Mouse (Mus musculus) megakaryocyte, adult 5-6 weeks (primary cell): ENCODE data around the gene Esyt1. TPM values are rescaled to one million over a fixed set of nuclear protein-coding genes. Genes with fewer than 3 reads are reported as not detected.
"Not testable (repeated sequence)": the region's sequence is repeated elsewhere in the genome, so short reads cannot be mapped to it uniquely, and the experiment has no call there.

Experiments
- ATAC-seq: 2 replicates; pipeline ENCODE4 v1.8.0; 2016; ENCODE audit warnings: mild to moderate bottlenecking, inconsistent platforms; ENCODE audit not compliant: poor library complexity, severe bottlenecking
- total RNA-seq, 2 experiments: library from RNA; stranded (forward) in 1 of 2; stranded (reverse) in 1 of 2; fragments of 153-499, 151-499 nt in 1 of 2; fragments of 221-1000, 200-1000 nt in 1 of 2; gene quantifications; 2 replicates each; pipeline versions ENCODE4 v1.2.3 to v1.2.4; 2015 to 2017

Gene Esyt1
- total RNA-seq (2015) (125 and 127 TPM in 2 replicates), total RNA-seq (2017) (266 and 267 TPM in 2 replicates)

- ATAC-seq = peak; percentile 82
Measured at GRCm38 (mm10) chr10:128525671-128526308, at the start of gene Esyt1. TSS of gene Esyt1 (minus strand) at chr10:128525871.

- ATAC-seq = no peak
Measured at GRCm38 (mm10) chr10:128575063-128575462, 49.4 kb upstream of the Esyt1 start.

GRCm38 (mm10) chr10:128565788-128566531 is 40.3 kb upstream of the Esyt1 start, which contains the start of gene Pa2g4:
TSS of gene Pa2g4 (minus strand) at chr10:128565987.
- ATAC-seq = peak; percentile 91

DNA sequence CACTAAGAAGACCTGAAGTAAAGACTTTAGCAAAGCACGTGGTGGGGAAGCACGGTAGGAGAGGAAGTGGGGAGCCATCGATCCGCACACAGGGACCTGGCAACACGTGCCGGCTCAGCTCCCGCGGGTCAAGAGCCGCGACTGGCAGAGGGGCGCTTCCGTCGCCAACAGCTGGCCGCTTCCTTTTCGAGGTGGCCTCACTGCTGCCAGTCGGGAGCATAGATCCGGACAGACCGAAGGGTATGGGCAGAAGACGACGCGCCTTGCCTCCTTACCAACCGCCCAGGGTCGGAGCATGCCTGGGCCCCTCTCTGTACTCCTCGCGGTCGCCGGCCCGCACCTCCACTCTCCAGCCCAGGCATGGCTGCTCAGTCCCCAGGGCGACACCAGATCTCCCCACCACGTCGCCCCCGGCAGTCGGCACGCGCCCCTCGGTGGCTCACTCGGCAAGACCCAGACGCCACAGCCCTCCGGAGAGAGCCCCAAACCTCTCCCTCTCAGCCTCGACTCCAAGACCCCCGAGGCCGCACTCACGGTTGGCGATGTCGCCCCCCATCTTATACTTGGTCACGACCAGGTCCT is 39.6 kb upstream of the Esyt1 start:
- peak; percentile 34 for ATAC-seq

DNA sequence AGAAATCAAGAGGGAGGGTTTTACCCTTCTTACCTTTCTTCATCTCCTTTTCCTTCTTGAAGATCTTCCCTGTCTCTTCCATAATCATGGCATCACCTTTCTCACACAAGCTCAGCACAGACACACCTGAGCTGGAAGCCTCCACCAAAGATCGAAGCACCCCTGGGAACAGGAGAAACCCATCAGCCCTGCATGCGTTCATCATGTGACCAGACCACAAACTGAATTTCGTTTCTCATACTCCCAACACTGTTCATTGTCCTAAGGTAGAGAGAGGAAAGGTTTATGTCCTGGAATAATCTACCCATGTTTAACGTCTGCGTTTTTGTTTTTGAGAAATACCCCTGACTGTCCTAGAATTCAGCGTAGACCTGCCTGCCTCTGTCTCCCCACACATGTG is 37.9 kb upstream of the Esyt1 start:
- no peak for ATAC-seq

DNA sequence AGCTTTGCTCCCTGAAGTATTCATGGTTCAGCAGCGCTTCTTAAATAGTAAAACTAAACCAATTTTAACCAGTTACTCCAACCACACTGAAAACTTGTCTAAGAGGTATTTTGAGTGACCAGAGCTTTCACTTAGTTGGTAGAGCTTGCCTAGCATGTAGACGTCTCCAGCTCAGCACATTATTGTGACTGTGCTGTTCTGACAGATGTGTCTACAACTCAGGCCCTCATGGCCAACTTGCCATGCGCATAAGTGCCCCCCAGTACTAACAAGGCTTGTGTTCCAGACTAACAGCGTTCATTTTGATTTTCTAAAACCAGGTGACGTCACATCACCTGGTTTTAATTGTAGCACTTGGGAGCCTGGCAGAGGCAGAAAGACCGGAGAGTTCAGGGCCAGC is 31.3 kb upstream of the Esyt1 start:
- no peak for ATAC-seq

- no peak for ATAC-seq
Measured at GRCm38 (mm10) chr10:128556286-128556685, 30.6 kb upstream of the Esyt1 start.

DNA sequence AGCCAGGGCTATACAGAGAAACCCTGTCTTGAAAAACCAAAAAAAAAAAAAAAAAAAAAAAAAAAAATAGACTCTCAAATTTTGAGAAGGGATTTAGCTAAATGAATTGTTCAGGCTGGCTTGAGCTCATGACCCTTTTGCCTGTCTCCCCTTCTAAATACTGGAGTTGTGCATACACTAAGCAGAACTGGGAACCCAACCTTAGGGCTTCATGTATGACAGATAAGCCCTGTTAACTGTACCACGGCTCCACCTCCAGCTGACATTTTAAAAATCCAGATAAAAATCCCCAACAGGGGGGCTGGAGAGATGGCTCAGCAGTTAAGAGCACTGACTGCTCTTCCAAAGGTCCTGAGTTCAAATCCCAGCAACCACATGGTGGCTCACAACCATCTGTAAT is 29.9 kb upstream of the Esyt1 start:
- ATAC-seq = not testable (repeated sequence)

- ATAC-seq = not testable (repeated sequence)
Measured at GRCm38 (mm10) chr10:128550144-128550823, 24.6 kb upstream of the Esyt1 start.

DNA sequence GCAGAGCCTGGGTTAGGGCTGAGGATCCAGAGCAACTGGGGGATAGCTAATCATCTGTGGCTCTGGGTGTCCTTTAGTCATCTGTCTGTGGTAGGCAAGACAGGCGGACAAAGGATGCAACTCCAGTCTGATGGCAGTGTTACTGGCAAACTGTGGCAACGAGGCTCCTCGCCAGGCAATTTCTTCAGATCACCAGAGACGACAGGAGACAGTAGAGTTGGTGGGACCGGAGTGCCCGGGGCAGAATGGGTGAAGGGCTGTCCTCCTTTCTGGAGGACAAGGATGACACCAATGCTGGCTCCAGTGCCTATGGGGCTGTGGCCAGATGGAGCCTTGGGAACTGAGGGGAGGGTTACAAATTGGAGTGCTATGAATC is 24.0 kb upstream of the Esyt1 start:
- not testable (repeated sequence) for ATAC-seq

- ATAC-seq = peak; percentile 73
Measured at GRCm38 (mm10) chr10:128548947-128549681, 23.4 kb upstream of the Esyt1 start, which contains the start of gene Rpl41. TSS of gene Rpl41 (minus strand) at chr10:128549305.

DNA sequence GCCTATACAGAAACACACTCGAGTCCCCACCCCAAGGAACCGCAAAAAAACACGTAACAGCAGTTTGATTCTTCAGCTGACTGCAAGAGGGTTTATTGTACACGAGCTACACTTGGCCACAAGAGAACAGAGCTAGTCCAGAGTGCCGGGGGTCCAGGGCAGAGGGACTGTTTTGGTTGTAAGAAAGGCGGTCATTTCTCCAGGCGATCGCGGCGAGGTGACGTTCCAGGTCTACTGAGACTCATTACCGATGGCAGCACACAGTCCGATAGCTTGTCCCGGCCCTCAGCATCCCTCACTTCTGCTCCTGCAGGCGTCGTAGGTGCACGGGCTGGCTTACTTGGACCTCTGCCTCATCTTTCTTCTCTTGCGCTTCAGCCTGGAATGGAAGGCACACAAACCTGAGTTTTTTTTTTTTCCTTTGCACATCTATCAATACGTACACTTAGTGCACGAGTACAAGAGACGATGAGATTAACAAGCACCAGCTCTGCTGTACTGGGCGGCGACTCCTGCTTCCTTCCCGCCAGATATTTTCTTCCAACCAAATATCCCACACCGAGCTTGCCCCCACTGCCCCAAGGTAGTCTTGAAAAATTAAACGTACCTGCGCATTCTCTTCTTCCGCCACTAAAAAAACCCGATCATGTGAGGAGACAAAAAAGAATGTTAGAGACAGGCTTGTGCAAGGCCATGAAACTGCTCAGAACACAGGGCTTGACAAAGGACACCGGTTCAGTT is 22.6 kb upstream of the Esyt1 start:
- not testable (repeated sequence) for ATAC-seq

- peak; percentile 76 for ATAC-seq
Measured at GRCm38 (mm10) chr10:128547361-128548032, 21.8 kb upstream of the Esyt1 start, which contains the start of gene Zc3h10. TSS of gene Zc3h10 (minus strand) at chr10:128547774.

DNA sequence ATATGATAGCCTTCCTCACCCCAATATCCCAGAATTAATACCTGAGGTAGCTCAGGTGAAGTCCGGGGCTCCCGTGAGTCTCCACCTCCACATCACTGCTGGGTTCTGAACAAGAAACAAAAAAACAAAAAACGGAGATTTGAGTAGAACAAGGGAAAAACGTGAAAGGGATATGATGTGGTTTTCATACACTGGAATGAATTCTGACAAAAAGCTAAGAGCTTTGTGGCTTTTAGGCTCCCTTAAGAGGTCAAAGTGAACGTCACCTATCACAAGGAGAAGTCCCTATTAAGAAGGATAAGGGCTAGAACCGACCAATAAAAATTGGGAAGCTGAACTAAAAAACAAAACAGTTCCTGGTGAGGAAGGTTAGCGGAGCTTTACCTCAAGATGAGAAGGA is 21.1 kb upstream of the Esyt1 start:
- ATAC-seq = no peak

GRCm38 (mm10) chr10:128546361-128546760 is 20.7 kb upstream of the Esyt1 start:
- ATAC-seq = no peak

DNA sequence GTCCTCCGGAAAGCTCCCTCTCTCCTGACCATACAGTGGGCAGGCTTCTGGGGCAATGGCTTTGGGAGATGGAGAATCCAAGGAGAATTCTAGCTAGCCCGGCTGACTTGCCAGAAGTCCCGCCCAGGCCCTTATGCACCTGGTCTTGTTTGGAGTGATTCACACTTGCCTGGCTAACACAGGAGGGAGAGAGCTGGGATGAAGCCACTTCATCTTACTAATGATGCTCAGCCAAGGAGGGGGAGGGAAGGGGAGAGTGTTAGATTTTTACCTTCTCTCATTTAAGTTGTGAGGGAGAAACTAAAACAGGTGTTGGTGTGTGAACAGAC is 19.9 kb upstream of the Esyt1 start:
- no peak for ATAC-seq

DNA sequence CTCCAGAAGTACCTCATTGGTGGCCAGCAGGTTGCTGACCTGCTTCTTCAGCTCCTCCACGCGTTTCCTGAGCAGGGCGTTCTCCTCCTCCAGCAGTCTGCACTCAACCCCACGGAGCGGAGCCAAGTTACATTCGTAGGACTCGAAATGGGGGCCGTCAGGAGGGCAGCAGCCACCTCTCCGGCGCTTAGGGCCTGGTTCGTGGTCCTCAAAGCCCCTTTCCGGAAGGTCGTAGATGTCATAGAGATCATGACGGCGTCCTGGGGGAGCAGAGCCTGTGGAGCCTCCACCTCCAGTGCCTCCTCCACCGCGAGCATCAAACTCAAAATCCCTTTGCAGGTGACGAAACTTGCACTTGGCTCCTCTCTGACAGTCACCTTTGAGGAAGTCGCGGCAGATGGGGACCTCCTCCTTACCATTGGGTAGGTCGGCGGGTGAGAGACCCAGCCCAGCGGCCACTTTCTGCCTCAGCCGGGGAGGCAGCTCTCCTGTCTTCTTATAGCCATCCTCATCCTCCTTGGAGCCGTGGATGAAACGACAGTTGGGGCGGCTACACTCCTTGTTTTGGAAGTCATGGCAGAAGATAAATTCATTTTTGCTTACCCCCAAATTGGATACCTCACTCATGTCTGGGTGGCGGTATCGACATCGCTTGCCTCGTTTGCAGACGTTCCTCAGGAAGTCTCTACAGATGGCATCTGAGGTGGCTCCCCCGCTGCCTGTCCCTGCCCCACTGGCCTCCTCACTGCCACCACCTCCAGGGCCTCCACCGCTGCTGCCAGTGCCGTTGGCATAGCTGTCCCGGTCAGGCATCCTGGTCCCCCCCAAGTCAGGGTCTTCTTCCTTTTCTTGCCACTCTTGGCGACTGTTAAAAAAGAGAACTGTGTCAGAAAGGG is 19.3 kb upstream of the Esyt1 start:
- no peak for ATAC-seq

GRCm38 (mm10) chr10:128544151-128544657 is 18.5 kb upstream of the Esyt1 start:
- no peak for ATAC-seq
